Mouse (Mus musculus) telencephalon, adult 2 months (tissue): ENCODE measurements around the gene Zbtb20.

ENCODE experiments used
- DNase-seq: peaks from one replicate; pipeline ENCODE4 v3.0.0-alpha.2; 2011; ENCODE audit warnings: low read depth, low spot score

Gene Zbtb20

GRCm38 (mm10) chr16:43482125-43482524, 606.4 kb downstream of the Zbtb20 start:
- no peak for DNase-seq

GRCm38 (mm10) chr16:43482738-43483137, 607.1 kb downstream of the Zbtb20 start:
- DNase-seq = no peak

GRCm38 (mm10) chr16:43484400-43484799, 608.7 kb downstream of the Zbtb20 start:
- DNase-seq = no peak

- no peak for DNase-seq
Observed at GRCm38 (mm10) chr16:43489362-43489761, 613.7 kb downstream of the Zbtb20 start.

- DNase-seq = no peak
Observed at GRCm38 (mm10) chr16:43489984-43490383, 614.3 kb downstream of the Zbtb20 start.

- DNase-seq = no peak
Observed at GRCm38 (mm10) chr16:43492863-43493262, 617.2 kb downstream of the Zbtb20 start.

- no peak for DNase-seq
Observed at GRCm38 (mm10) chr16:43493596-43494385, 618.1 kb downstream of the Zbtb20 start.

- no peak for DNase-seq
Observed at GRCm38 (mm10) chr16:43495175-43495818, 619.6 kb downstream of the Zbtb20 start.

- DNase-seq = no peak
Observed at GRCm38 (mm10) chr16:43497093-43497492, 621.4 kb downstream of the Zbtb20 start.

- DNase-seq = no peak
Observed at GRCm38 (mm10) chr16:43500132-43500853, 624.6 kb downstream of the Zbtb20 start.

- no peak for DNase-seq
Observed at GRCm38 (mm10) chr16:43501284-43501683, 625.6 kb downstream of the Zbtb20 start.

- no peak for DNase-seq
Observed at GRCm38 (mm10) chr16:43502339-43503009, 626.8 kb downstream of the Zbtb20 start.

- peak; percentile 47 for DNase-seq
Observed at GRCm38 (mm10) chr16:43503010-43503635, 627.4 kb downstream of the Zbtb20 start.

GRCm38 (mm10) chr16:43503636-43504010, 627.9 kb downstream of the Zbtb20 start:
- DNase-seq = no peak

- DNase-seq = peak; percentile 58
Observed at GRCm38 (mm10) chr16:43504151-43504550, 628.5 kb downstream of the Zbtb20 start.

GRCm38 (mm10) chr16:43504556-43504955, 628.9 kb downstream of the Zbtb20 start:
- no peak for DNase-seq

GRCm38 (mm10) chr16:43505314-43505950, 629.8 kb downstream of the Zbtb20 start:
- no peak for DNase-seq

- no peak for DNase-seq
Observed at GRCm38 (mm10) chr16:43506189-43506751, 630.6 kb downstream of the Zbtb20 start.

- DNase-seq = no peak
Observed at GRCm38 (mm10) chr16:43506771-43507405, 631.2 kb downstream of the Zbtb20 start.
